Mouse (Mus musculus) inflammation-experienced regulatory T-cells, adult 16 weeks (primary cell): ENCODE measurements around the gene 2310057M21Rik. TPM values are rescaled to one million over a fixed set of nuclear protein-coding genes. Genes with fewer than 3 reads are reported as not detected.

Experiments
- polyA plus RNA-seq: library from polyadenylated mRNA; unstranded; fragments of 100-300 nt; shearing (Covaris generic); gene quantifications from one replicate; pipeline ENCODE4 v1.2.1, GENCODE M21; 2017

The 2310057M21Rik gene
- polyA plus RNA-seq: 28.3 TPM

DNA sequence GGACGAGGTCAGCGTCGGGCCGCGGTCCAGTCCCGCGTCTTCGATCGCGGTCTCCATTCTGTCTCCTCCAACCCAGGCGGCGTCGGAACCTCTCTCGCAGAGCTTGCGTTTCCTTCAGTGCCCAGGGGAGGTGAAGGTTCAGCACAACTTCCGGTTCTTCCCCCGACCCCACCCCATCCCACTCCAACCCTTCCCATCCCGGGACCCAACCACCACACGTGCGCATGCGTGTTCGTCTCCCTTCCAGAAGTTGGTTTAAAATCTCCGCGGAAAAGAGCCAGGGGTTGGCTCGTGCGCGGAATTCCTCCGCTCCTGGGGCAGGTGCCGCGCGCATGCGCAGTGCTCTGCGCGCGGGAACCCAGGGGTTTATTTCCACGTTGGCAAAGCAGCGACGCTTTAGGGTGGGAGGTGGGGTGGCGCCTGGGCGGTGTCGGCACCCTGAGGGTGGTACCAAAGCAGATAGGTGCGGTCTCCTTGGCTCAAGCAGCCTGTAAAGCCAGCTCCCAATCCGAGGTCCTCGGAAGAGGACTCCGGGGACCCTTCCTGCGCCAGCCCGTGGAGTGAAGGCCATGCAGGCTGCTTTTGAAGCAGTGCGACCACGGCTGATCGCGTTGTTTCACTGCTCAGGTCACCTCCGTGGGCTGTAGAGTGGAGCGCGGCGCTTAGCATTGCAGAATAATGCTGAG is at the start of gene 2310057M21Rik:
Gene 2310057M21Rik (minus strand): TSS at position 145 of the 686 bp plus-strand sequence.

DNA sequence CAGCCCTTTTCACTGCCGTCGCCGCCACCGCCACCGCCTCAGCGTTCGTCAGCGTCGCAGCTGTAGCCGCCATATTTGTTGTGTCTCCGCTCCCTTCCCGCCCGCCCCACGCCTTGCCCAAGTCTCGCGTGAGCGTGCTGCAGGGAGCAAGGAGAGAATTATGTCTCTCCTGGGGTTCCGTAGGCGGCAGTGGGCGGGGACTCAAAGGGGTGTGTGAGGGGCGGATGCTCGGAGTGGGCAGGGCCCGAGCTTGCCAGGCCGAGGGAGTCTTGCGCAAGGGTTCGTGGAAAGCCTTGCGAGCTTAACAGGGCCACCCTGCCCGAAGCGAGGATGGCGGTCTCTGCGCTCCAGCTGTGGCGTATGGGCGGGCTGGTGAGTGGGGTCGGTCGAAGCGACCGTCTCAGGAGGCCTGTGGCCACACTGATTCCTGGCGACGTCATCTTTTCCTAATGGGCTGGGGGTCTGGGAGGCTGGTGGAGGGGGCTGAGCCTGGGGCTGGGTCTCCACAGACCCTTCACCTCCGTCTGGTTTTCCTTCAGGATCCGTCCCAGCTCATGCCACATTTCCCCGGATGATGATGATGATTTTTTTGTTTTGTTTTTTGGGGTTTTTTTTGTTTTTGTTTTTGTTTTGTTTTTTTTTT is 48.0 kb upstream of the 2310057M21Rik start, which contains the start of the genes Ikzf5 and Acadsb:
Gene Ikzf5 (minus strand): TSS at position 106 of the 643 bp plus-strand sequence.
Gene Acadsb (plus strand): TSS at position 186 of the 643 bp plus-strand sequence.

DNA sequence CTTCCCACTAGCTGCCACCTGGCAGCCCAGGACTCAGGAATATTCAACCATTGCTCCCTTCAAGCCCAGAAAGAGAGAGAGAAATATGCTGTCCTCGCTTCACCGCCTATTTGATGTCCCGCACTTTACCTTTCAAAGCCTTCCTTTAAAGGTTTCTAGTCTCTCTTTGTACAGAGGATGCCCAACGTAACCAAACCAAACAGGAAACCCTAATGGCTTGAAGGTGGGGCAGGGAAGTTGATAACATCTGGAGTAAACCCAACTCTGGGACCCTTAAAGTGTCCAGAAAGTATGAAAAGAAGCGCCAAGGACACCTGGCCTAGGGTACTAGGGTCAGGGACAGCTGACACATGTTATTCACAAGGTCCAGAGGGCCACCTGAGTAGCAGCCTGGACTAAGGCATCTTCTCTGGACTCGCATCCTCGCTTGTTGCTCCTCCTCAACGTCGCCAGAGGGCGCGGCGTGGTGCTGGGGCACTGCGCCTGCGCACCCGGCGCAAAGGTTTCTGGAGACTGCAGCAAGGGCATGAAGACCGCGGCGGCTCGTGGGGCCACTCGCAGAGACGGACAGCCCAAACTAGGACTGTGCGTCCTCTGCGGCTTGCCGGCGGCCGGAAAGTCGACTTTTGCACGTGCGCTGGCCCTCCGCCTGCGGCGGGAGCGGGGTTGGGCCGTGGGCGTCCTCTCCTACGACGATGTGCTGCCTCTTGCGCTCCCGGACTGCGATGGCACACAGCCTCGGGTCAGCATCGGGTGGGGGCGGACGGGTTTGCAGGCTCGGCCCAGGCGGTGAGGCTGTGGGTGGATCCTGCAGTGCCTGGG is 8.3 kb upstream of the 2310057M21Rik start, which contains the start of gene Pstk:
Gene Pstk (plus strand): TSS at position 494 of the 822 bp plus-strand sequence.

DNA sequence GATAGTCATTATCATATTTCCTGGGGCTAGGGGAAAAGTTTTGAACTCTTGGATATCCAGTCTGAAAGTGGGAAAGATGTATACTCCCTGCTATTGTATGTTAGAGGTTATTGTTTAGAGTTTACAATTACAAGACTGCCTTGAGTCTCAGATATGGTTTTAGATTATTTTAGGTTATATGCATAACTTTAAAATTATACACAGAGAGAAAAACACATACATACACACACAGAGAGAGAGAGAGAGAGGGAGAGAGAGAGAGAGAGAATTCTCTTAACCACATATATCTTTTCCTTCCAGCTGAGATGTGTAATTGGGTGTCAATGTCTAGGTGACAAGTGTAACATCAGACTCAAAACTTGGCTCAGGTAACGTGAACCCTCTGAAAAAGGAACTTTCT is 29.0 kb downstream of the 2310057M21Rik start, which contains the start of gene Fam24a:
Gene Fam24a (plus strand): TSS at position 301 of the 400 bp plus-strand sequence.

DNA sequence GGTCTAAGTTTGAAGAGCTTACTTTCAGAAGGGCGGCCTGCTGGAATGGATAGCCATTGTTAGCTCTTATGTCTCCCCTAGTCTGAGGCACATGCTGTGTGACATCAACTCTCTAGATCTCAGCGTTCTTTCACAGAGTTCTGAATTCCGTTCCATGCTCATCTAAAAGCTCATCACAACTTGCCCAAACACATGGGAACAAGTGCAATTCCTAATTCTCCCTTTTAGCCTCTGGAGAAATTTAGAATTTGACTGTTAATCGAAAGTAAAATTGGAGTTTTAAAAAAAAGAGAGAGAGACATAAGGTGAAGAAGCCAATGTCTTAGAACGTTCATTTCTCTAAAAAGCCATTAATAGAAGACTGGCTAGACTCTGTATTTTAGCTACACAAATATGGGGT is 33.1 kb downstream of the 2310057M21Rik start, which contains the start of gene Fam24b:
Gene Fam24b (minus strand): TSS at position 101 of the 400 bp plus-strand sequence.

DNA sequence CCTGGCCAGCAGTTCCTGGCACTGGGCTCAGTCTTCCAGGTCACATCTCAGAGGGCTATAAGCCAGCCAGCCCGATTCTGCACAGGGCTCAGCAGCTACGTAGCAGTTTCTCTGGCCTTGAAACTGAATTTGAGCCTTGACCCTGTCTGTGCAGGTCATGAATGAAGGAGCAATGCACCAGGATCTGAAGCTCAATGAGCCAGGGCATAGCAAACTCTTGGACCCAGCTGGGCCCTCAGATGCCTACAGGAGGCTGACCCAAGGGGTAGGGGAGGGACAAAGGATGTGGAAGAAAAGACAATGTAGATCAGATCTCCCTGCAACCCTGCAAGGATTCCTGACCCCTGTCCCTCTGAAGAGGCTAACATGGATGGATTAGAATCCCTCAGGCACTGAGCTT is 40.4 kb downstream of the 2310057M21Rik start, which contains the start of gene Cuzd1:
Gene Cuzd1 (minus strand): TSS at position 101 of the 400 bp plus-strand sequence.

Other genes starting within 250 kb of the 2310057M21Rik start
- not detected for gene 4933402N03Rik, start 216.4 kb downstream of the 2310057M21Rik start, polyA plus RNA-seq
- not detected for gene 5430419D17Rik, start 188.4 kb downstream of the 2310057M21Rik start, polyA plus RNA-seq
- not detected for gene Cuzd1, start 40.5 kb downstream of the 2310057M21Rik start, polyA plus RNA-seq
- gene Fam24b, start 33.2 kb downstream of the 2310057M21Rik start, polyA plus RNA-seq: not detected
- not detected for gene Fam24a, start 28.9 kb downstream of the 2310057M21Rik start, polyA plus RNA-seq
- gene Pstk, start 8.4 kb upstream of the 2310057M21Rik start, polyA plus RNA-seq: 53.2 TPM
- gene Ikzf5, start 47.8 kb upstream of the 2310057M21Rik start, polyA plus RNA-seq: 29.9 TPM
- 80.8 TPM for gene Acadsb, start 47.8 kb upstream of the 2310057M21Rik start, polyA plus RNA-seq
- gene Hmx3, start 180.1 kb upstream of the 2310057M21Rik start, polyA plus RNA-seq: not detected
- not detected for gene Hmx2, start 186.0 kb upstream of the 2310057M21Rik start, polyA plus RNA-seq
- 179 TPM for gene Bub3, start 197.5 kb upstream of the 2310057M21Rik start, polyA plus RNA-seq